Mouse (Mus musculus) hindbrain, embryonic 12.5 days (tissue): ENCODE results near the gene Zhx3. TPM values are rescaled to one million over a fixed set of nuclear protein-coding genes. Genes with fewer than 3 reads are reported as not detected.

Experiments
- ATAC-seq: fragments of 200-750 bp; cut with Nextera tagmentation; 2 replicates; pipeline ENCODE4 v1.8.0; 2017; ENCODE audit warnings: moderate TSS enrichment; ENCODE audit not compliant: low FRiP score
- H3K27ac ChIP-seq: fragments of 300-500 bp; sonication (generic); 2 replicates; pipeline ENCODE4 v1.5.1; 2016; ENCODE audit warnings: mild to moderate bottlenecking
- H3K27me3 ChIP-seq: fragments of 300-500 bp; sonication (generic); 2 replicates; pipeline ENCODE4 v1.6.1; 2016; ENCODE audit warnings: mild to moderate bottlenecking
- H3K36me3 ChIP-seq: fragments of 300-500 bp; sonication (generic); 2 replicates; pipeline ENCODE4 v1.6.1; 2016; ENCODE audit warnings: mild to moderate bottlenecking
- H3K4me1 ChIP-seq: fragments of 300-500 bp; sonication (generic); 2 replicates; pipeline ENCODE4 v1.6.1; 2016
- H3K4me2 ChIP-seq: fragments of 300-500 bp; sonication (generic); replicated peaks from 2 replicates; pipeline ENCODE4 v1.6.1; 2016; ENCODE audit warnings: mild to moderate bottlenecking
- H3K4me3 ChIP-seq: fragments of 300-500 bp; sonication (generic); 2 replicates; pipeline ENCODE4 v1.5.1; 2016; ENCODE audit warnings: mild to moderate bottlenecking
- H3K9ac ChIP-seq: fragments of 300-500 bp; sonication (generic); 2 replicates; pipeline ENCODE4 v1.6.1; 2016; ENCODE audit warnings: mild to moderate bottlenecking, moderate library complexity
- H3K9me3 ChIP-seq: fragments of 300-500 bp; sonication (generic); replicated peaks from 2 replicates; pipeline ENCODE4 v1.6.1; 2016; ENCODE audit warnings: mild to moderate bottlenecking
- WGBS: fragments of 180-500 bp; shearing (Covaris S2); methylation state at CpG from one replicate; pipeline ENCODE4 v1.1.7; 2016; 5-methylcytosine and 5-hydroxymethylcytosine counted together
- polyA plus RNA-seq: library from polyadenylated mRNA; unstranded; fragments of >200 nt; fragmentation: Nextera tagmentation; extraction: Ambion mirVana; gene quantifications from 2 replicates; pipeline ENCODE4 v1.2.1, GENCODE M21; 2016

Gene Zhx3
- polyA plus RNA-seq, 1 experiment from 2014 or later: 16.0 TPM

GRCm38 (mm10) chr2:160741580-160741979 is 131.2 kb downstream of the Zhx3 start:
- H3K27ac ChIP-seq: no peak overlapping the region
- H3K9me3 ChIP-seq: no peaks in the 10 kb centered on the region
- H3K4me3 ChIP-seq: no peak overlapping the region
- peaks cover 53% of the 10 kb centered on the region for H3K4me1 ChIP-seq
- ATAC-seq: no peak
- WGBS: 72% methylated on average over 3 of the region's 3 CpGs
- H3K9ac ChIP-seq: no peak overlapping the region
- H3K36me3 ChIP-seq: peaks cover 41% of the 10 kb centered on the region
- H3K4me2 ChIP-seq: no peak overlapping the region
- H3K27me3 ChIP-seq: no peaks in the 10 kb centered on the region

GRCm38 (mm10) chr2:160740521-160741156 is 132.2 kb downstream of the Zhx3 start:
- ATAC-seq: no peak
- no peak overlapping the region; the same call in 1 of the 2 replicates for H3K27ac ChIP-seq
- no peaks in the 10 kb centered on the region for H3K27me3 ChIP-seq
- no peaks in the 10 kb centered on the region for H3K9me3 ChIP-seq
- no peak overlapping the region for H3K4me2 ChIP-seq
- no peak overlapping the region for H3K9ac ChIP-seq
- H3K4me1 ChIP-seq: peaks cover 62% of the 10 kb centered on the region
- H3K36me3 ChIP-seq: peaks cover 43% of the 10 kb centered on the region
- WGBS: 64% methylated on average over 11 of the region's 11 CpGs
- no peak overlapping the region for H3K4me3 ChIP-seq

GRCm38 (mm10) chr2:160739647-160740356 is 133.0 kb downstream of the Zhx3 start:
- H3K4me1 ChIP-seq: peaks cover 71% of the 10 kb centered on the region
- 60% methylated on average over 2 of the region's 2 CpGs for whole genome bisulfite sequencing
- no peak overlapping the region for H3K4me2 ChIP-seq
- ATAC-seq: no peak
- H3K4me3 ChIP-seq: no peak overlapping the region
- H3K36me3 ChIP-seq: peaks cover 45% of the 10 kb centered on the region
- H3K9me3 ChIP-seq: no peaks in the 10 kb centered on the region
- H3K27ac ChIP-seq: 0 out of 2 replicates have a peak overlapping the region, but pooled peaks have one; percentile 46
- no peaks in the 10 kb centered on the region for H3K27me3 ChIP-seq
- no peak overlapping the region for H3K9ac ChIP-seq

- Histone ChIP-seq H3K4me1 (peaks cover 85% of the 10 kb centered on the region), H3K27ac (no peak overlapping the region), H3K9me3 (no peaks in the 10 kb centered on the region), H3K4me2 (no peak overlapping the region), H3K36me3 (peaks cover 53% of the 10 kb centered on the region), H3K9ac (no peak overlapping the region), H3K4me3 (no peak overlapping the region), H3K27me3 (no peaks in the 10 kb centered on the region)
- ATAC-seq: no peak
- 82% methylated on average over 5 of the region's 5 CpGs for WGBS
Observed at GRCm38 (mm10) chr2:160738354-160738753, 134.4 kb downstream of the Zhx3 start.

- WGBS: 85% methylated on average over 3 of the region's 3 CpGs
- H3K4me3 ChIP-seq: no peak overlapping the region
- no peak for ATAC-seq
- H3K27ac ChIP-seq: no peak overlapping the region
- H3K4me1 ChIP-seq: peaks cover 84% of the 10 kb centered on the region
- no peaks in the 10 kb centered on the region for H3K27me3 ChIP-seq
- H3K4me2 ChIP-seq: no peak overlapping the region
- no peak overlapping the region for H3K9ac ChIP-seq
- H3K9me3 ChIP-seq: no peaks in the 10 kb centered on the region
- peaks cover 46% of the 10 kb centered on the region for H3K36me3 ChIP-seq
Observed at GRCm38 (mm10) chr2:160736466-160736865, 136.3 kb downstream of the Zhx3 start.

- H3K27ac ChIP-seq: no peak overlapping the region
- WGBS: 89% methylated on average over 5 of the region's 5 CpGs
- no peak for ATAC-seq
- no peak overlapping the region for H3K4me3 ChIP-seq
- no peaks in the 10 kb centered on the region for H3K9me3 ChIP-seq
- no peaks in the 10 kb centered on the region for H3K27me3 ChIP-seq
- H3K36me3 ChIP-seq: peaks cover 46% of the 10 kb centered on the region
- H3K4me2 ChIP-seq: 0 out of 2 replicates have a peak overlapping the region, but pooled peaks have one; percentile 2
- peaks cover 78% of the 10 kb centered on the region for H3K4me1 ChIP-seq
- H3K9ac ChIP-seq: no peak overlapping the region
Observed at GRCm38 (mm10) chr2:160735706-160736310, 137.0 kb downstream of the Zhx3 start.

- Histone ChIP-seq H3K4me3 (0 out of 2 replicates have a peak overlapping the region, but pooled peaks have one; percentile 75), H3K36me3 (peaks cover 37% of the 10 kb centered on the region), H3K4me1 (peaks cover 73% of the 10 kb centered on the region), H3K9ac (no peak overlapping the region), H3K27me3 (no peaks in the 10 kb centered on the region), H3K9me3 (no peaks in the 10 kb centered on the region), H3K27ac (no peak overlapping the region), H3K4me2 (peak overlapping the region; percentile 91)
- no peak for ATAC-seq
- 94% methylated on average over 3 of the region's 3 CpGs for WGBS
Observed at GRCm38 (mm10) chr2:160734331-160734730, 138.5 kb downstream of the Zhx3 start.

GRCm38 (mm10) chr2:160733131-160733531 is 139.7 kb downstream of the Zhx3 start:
- WGBS: 64% methylated on average over 7 of the region's 7 CpGs
- Histone ChIP-seq H3K9me3 (no peaks in the 10 kb centered on the region), H3K4me1 (peaks cover 61% of the 10 kb centered on the region), H3K4me2 (peak overlapping the region; percentile 91), H3K27ac (no peak overlapping the region), H3K4me3 (peak overlapping the region; percentile 75), H3K36me3 (peaks cover 31% of the 10 kb centered on the region), H3K9ac (peak overlapping the region; percentile 99), H3K27me3 (no peaks in the 10 kb centered on the region)
- no peak for ATAC-seq

GRCm38 (mm10) chr2:160732420-160732995 is 140.3 kb downstream of the Zhx3 start:
- Histone ChIP-seq H3K9ac (peak overlapping the region; percentile 99), H3K27me3 (no peaks in the 10 kb centered on the region), H3K36me3 (peaks cover 31% of the 10 kb centered on the region), H3K27ac (0 out of 2 replicates have a peak overlapping the region, but pooled peaks have one; percentile 97), H3K4me3 (peak overlapping the region; percentile 75), H3K4me2 (peak overlapping the region; percentile 91), H3K4me1 (peaks cover 61% of the 10 kb centered on the region), H3K9me3 (no peaks in the 10 kb centered on the region)
- no peak for ATAC-seq
- 43% methylated on average over 9 of the region's 9 CpGs for WGBS

GRCm38 (mm10) chr2:160731839-160732261 is 140.9 kb downstream of the Zhx3 start:
- peak; percentile 47 for ATAC-seq
- H3K9ac ChIP-seq: peak overlapping the region; percentile 99

GRCm38 (mm10) chr2:160731117-160731838 is 141.5 kb downstream of the Zhx3 start, which contains the start of gene Plcg1:
Gene Plcg1, plus strand, starts transcription at chr2:160731300.
- H3K36me3 ChIP-seq: peaks cover 21% of the 10 kb centered on the region
- peaks cover 51% of the 10 kb centered on the region for H3K4me1 ChIP-seq
- ATAC-seq: peak; percentile 96
- H3K27me3 ChIP-seq: no peaks in the 10 kb centered on the region
- H3K9ac ChIP-seq: peak within 1 kb of the TSS; percentile 99
- peak within 1 kb of the TSS; percentile 91 for H3K4me2 ChIP-seq
- under 1% methylated on average over 62 of the region's 99 CpGs for WGBS
- H3K9me3 ChIP-seq: no peaks in the 10 kb centered on the region
- peak within 1 kb of the TSS; percentile 97 for H3K27ac ChIP-seq
- H3K4me3 ChIP-seq: peak within 1 kb of the TSS; percentile 75

More at GRCm38 (mm10) chr2:160731839-160732261, 140.9 kb downstream of the Zhx3 start:
- Histone ChIP-seq H3K27ac (peak overlapping the region; percentile 97), H3K4me2 (peak overlapping the region; percentile 91), H3K27me3 (no peaks in the 10 kb centered on the region), H3K9me3 (no peaks in the 10 kb centered on the region), H3K4me3 (peak overlapping the region; percentile 75), H3K4me1 (peaks cover 57% of the 10 kb centered on the region), H3K36me3 (peaks cover 26% of the 10 kb centered on the region)
- under 1% methylated on average over 32 of the region's 32 CpGs for WGBS
